Mouse (Mus musculus) thymus, adult 2 months (tissue): ENCODE results near the gene Agbl4.

Experiments
- CTCF ChIP-seq: fragments of 200-500 bp; IDR thresholded peaks from 2 replicates; pipeline ENCODE4 v1.5.1; 2012; ENCODE audit warnings: mild to moderate bottlenecking, control low read depth, low read length, moderate library complexity, borderline replicate concordance; ENCODE audit not compliant: control insufficient read depth, poor library complexity, insufficient read depth; ENCODE audit errors: extremely low read depth
- POLR2A ChIP-seq: fragments of 200-500 bp; IDR thresholded peaks from 2 replicates; pipeline ENCODE4 v1.6.1; 2012; ENCODE audit warnings: mild to moderate bottlenecking, low read length, control low read depth, moderate library complexity; ENCODE audit not compliant: control insufficient read depth, poor library complexity, insufficient read depth; ENCODE audit errors: extremely low read depth

DNA sequence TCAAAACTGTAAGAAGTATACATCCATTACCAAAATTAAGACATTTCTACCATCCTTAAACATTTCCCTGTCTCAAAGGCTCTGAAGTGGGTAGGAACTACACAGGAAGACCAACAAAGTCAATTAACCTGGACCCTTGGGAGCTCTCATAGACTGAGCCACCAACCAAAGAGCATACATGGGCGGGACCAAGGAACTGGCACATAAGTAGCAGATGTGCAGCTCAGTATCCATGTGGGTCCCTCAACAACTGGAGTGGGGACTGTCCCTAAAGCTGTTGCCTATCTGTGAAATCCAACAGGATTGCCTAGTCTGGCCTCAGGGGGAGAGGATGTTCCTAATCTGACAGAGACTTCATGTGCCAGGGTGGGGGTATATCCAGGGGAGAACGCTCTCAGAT lies 265.5 kb downstream of the Agbl4 start:
- TF ChIP-seq CTCF: no peak
- TF ChIP-seq POLR2A: no peak
